Mouse (Mus musculus): Measurements from ENCODE around the gene Akap6.
A peak's percentile ranks its signal among the peaks of the same experiment; 100 is the strongest.

The Akap6 gene

DNA sequence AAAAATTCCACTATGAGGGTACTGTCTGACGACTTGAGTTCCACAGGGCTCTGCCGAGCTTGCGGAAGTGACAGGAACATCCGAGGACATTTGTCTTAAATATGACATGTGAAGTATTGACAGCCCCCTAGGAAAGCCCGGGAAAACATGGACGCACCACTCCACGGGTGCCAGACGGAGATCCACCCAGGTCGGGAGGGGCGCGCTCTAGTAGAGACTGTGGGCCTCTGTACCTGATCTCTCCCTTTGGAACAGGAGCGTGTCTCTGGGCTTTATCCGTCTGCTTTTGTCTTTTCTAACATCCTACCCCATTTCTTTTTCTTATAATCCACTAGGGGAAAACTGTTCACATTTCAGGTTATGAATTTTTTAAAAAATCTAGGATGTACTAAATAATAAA, 211.2 kb downstream of the Akap6 start:
- no peak for DNase-seq (ENCODE audit: low spot score)

DNA sequence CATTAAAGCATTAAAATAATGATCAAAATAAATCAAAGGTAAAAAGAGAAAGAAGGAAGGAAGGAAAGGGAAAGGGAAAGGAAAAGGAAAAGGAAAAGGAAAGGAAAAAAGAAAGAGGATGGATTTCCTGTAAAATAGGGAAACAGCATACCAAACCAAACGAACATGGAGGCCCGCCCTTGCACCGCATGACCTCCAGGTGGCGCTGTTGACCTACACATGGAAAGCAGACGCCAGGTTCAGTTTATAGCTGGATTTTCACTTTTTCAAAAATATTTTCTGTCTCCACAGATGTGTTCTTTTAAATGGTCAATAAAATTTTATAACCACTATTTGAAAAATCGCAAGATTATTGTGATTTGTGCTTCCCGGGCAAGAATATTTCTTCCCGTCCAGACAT, 211.6 kb downstream of the Akap6 start:
- DNase-seq (ENCODE audit: low spot score), result peak; percentile 72

DNA sequence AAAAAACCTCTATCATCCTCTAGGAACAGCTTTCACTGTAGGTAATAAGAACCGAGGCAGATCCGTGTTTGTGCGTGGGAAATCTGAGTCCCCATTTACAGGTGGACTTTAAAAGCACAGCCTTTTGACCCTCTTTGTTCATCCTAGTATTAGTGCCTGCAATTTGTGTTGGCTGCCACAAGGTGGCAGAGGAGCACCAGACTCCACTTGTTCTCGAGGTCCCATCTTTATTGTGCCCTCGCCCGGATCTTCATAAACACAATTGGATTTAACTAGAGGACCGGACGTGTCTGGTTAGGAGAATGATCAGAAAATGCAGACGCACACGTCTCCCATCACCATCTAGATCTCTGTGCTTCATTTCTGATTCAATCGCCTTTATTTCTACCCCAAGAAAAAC, 219.8 kb downstream of the Akap6 start:
- DNase-seq (ENCODE audit: low spot score), result no peak

DNA sequence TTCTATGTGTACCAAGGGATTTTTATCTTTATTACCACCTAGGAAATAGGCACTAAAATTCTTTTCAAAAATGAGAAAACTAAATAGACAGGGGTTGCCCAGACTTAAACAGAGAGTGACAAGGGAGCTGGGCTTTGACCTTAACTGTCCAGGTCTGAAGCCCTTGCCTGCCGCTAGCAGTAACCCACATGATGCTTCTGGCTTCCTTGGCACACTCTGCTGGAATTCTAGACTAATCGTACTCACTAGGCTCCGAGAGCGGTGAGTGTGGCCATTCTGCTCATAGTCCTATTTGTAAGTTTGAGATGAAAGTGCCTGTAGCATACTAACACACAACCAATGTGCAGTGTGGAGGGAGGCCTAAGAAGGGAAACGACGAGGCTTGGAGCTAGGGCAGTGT, 223.3 kb downstream of the Akap6 start:
- DNase-seq (ENCODE audit: low spot score), result no peak

DNA sequence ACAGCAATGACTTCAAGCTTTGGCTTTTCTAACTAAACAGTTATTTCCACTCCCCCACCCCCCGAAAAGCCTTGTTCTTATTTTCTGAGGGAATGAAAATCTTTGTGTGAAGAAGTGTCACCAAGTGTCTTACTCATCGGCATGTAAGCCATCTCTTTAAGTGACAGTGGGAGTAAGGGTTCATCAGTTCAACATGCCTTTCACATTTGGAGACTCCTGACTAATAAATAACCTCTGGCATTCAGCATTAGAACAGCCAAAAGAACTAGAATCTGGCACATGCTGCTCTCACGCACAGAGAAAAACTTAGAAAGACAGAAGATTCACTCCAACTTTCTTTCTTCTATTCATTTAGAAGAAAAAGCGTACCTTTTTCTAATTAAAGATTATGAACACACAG, 226.3 kb downstream of the Akap6 start:
- DNase-seq (ENCODE audit: low spot score), result no peak

DNA sequence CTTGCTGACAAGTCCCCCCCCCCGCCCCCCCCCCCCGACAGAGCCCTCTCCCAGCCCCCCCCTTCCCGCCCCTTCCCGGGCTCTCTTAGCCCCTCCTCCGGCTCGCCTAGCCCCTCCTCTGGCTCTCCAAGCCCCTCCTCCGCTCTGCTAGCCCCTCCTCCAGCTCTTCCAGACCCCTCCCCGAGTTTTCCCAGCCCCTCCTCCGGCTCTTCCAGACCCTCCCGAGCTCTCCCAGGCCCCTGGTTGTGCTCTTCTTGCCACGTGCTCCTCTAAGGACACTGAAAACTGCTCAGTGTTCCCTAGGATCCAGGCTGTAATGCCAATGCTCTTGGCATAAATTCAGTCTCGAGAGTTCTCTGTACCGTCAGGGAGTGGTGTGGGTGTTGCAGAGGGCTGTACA, 234.6 kb downstream of the Akap6 start:
- no peak for DNase-seq (ENCODE audit: low spot score)

DNA sequence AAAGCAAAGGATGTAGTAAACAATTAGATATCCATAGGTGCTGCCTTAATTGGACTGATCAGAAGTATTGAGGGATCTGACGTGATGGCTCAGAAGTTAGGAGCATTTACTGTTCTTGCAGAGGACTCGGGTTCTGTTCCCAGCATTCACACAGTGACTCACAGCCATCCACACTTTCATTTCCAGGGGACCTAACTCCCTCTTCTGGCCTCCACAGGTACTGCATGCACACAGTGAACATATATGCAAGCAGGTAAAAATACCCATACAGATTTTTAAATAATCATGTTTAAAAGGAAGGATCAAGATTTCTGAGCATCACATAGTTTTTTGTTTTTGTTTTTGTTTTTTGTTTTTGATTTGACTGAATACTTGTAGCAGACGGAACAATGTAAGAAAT, 235.8 kb downstream of the Akap6 start:
- DNase-seq (ENCODE audit: low spot score), result no peak

DNA sequence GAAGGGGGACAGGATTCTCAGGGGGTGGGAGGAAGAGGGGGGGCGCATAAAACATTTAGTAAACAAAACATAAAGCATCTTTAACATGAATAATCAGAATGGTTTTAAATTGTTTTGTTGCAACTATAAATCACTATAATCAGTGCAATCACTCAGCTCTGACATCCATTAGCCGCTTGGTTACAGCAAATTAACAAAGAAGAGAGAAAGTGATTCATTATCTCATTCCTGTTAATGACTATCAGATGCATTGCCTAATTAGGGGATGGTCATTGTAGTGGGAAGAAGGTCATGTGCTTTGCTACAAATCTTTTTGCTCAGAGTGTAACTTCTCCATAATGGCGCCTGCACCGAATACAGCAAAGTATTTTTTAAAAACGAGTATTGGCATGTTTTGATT, 239.6 kb downstream of the Akap6 start:
- no peak for DNase-seq (ENCODE audit: low spot score)

DNA sequence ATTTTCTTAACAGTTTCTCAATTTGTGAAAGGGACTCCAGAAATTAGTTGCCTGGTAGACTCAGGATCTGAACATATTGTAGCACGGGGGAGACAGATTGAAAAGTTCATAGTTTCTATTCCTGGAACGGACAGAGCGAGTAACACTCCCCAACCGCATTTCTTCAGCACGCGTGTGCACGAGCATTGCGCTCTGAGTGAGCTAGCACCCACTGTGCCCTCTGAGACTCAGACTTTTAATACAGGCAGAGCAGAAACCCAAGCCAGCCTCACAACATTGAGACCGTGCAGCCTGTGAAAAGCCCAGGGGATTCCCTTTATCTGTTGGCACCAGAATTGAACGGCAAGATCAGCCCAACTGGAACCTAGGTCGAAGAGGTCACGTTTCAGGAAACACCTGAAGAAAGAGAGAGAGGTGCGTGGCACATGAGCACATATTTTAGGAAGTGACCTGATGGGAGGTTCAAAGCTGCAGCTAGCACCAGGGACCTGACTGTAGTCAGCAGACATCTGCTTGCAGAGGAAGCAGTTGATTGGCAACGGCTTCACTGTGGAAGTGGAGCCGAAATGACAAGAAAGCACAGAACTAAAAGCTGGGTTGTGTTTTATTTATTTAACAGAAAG, 240.3 kb downstream of the Akap6 start:
- DNase-seq (ENCODE audit: low spot score), result no peak

DNA sequence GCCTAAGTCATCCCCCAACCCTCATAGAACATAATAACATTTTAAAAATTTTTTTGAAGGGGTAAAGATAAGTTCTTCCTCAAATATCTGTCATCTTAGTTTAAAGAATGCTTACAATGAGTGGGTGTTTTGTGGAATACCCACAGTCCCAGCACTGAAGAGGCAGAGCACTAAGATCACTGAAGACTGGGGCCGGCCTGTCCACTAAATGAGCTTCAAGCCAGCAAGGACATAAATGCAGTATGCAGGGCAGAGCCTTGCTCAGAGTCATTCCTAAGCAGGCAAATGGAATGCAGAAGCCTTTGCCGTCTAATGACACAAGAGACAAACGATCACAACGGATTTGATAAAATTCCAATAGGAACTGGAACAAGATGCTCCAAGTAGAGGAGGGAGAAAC, 242.8 kb downstream of the Akap6 start:
- DNase-seq (ENCODE audit: low spot score), result no peak

DNA sequence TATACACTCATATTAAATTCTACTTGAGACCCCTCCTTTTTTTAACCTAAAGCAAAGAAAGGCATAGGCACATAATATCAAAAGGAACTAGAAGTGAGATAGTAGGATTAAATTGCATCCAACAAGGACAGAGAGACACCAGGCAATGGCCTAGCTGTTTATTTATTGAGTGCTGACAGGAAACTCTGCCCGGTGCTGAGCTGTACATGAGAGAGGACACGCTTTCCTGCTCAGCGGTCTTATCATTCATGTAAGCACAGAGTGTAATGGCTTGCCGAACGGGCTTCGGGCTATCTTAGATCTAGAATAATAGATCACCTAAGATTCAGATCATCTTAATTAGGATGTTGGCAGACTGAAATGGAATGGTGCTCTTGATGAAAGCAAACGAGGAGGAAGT, 245.1 kb downstream of the Akap6 start:
- no peak for DNase-seq (ENCODE audit: low spot score)

DNA sequence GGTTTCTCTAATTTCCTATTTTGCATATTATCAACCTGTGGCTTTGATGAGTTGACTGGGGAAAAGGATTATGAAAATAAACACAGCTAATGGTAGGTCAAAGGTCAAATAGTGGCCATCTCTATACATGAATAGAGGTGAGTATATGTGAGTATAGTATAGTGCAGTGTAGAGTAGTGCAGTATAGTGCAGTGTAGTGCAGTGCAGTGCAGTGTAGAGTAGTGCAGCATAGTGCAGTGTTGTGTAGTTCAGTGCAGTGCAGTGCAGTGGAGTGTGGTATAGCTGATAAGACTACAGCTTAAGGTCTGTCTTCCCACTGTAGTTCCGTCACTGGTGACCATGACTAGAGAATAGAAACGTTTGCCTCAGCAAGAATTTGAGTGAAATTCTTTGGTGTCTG, 245.8 kb downstream of the Akap6 start:
- no peak for DNase-seq (ENCODE audit: low spot score)

DNA sequence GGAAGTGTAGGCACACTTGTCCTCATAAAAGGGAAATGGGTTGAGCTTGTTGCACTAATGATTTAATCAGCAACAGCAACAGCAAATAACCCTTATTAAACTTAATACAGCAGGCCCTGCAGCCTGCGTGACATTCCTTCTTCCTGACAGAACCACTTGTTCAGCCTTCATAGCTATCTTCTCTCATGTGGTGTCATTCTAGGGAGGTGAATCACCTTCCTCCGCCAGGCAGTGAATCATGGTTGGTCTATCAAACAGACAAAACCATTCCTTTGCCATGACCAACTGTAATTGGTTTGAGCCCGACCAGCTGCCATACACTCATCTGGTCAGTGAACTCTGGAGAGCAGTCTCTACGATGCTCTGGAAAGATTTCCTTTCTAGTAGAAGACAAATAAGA, 251.5 kb downstream of the Akap6 start:
- peak; percentile 29 for DNase-seq (ENCODE audit: low spot score)

DNA sequence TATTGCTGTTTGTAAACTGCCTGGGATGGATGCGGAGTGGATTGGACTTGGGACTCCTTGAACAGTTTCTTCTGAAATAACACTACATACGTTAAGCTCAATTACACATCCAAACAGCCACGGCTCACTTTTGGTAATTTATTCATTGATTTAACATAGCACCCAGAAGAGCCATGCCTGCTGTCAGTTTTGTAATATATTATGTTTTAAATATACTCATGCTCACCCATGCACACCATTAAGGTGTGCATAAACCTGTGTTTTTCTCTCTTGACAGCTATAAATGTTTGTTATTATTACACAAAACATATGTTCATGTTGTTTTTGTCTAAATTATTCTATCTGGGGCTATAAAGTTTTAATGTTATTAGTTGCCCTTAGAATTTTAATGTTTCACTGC, 258.4 kb downstream of the Akap6 start:
- DNase-seq (ENCODE audit: low spot score), result no peak

DNA sequence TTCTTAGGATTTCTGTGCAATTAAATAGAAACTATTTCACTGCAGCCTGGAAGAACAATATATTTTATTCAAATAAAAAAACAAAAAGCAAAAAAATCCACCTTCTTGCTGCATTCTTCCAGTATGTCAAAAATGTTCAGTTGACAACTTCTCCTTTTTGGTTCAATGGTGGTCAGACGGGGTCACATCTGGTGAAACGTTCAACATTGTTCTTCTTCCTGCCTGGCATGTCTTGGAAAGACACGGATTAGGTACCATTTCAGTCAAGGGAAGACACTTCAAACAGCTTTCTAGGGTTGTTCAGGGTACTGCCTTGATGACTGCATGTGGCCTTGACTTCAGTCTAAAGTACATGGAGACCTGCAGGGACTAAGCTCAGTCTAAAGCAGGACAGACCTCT, 258.8 kb downstream of the Akap6 start:
- no peak for DNase-seq (ENCODE audit: low spot score)

DNA sequence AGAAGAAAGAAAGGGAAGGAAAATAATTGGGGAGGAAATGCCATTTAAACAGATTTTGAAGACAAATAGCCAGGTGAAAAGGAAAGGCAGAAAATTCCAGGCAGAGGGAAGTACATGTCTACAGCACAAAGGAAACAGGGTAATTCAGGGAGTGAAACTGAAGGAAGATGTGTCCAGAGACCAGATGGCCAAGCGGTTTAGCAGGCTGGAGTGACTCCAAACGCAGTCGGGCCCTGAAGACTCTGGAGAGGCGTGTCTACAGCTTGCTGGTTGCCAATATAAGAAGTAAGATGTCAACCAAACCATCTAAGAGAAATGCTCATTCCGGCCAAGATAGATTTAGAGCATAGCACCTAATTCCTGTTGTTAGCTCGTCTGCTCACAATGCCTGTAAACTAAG, 292.6 kb downstream of the Akap6 start:
- no peak for DNase-seq (ENCODE audit: low spot score)

DNA sequence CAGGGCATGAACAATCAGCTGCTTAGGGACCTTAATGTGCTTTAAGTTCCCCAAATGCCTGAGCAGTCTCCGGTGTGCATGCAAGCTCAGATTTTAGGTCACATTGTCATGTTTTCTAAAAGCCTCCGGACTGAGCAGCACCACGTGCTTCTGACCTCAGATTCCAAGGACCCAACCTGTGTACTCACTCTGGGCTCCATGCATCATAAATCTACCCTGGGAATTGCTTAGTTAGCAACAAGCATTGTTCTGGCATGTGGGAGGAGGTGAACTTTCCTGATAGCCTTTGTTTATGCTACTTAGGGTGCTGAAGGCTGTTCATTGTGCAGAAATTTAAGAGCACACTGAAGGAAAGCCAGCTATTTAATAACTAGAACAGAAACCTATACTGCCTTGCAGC, 313.2 kb downstream of the Akap6 start:
- DNase-seq (ENCODE audit: low spot score), result no peak

DNA sequence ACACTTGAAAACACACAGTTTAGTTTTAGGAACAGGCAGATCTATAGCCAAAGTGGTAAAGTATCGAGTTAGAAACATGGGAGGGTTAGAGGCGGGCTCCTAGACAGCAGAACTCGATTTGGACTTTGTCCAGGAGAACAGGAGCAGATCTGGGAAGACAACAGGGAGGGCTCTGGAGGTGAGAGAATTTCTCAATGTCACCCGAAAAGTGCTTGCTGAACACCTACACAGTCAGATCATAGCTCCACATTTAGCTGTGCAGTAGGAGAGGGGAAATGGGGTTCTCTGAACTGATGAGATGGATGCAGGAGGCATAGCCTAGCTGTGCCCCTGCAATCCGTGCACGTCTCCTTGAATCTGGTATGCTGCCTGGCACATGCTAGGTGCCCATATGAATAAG, 315.4 kb downstream of the Akap6 start:
- no peak for DNase-seq (ENCODE audit: low spot score)

DNA sequence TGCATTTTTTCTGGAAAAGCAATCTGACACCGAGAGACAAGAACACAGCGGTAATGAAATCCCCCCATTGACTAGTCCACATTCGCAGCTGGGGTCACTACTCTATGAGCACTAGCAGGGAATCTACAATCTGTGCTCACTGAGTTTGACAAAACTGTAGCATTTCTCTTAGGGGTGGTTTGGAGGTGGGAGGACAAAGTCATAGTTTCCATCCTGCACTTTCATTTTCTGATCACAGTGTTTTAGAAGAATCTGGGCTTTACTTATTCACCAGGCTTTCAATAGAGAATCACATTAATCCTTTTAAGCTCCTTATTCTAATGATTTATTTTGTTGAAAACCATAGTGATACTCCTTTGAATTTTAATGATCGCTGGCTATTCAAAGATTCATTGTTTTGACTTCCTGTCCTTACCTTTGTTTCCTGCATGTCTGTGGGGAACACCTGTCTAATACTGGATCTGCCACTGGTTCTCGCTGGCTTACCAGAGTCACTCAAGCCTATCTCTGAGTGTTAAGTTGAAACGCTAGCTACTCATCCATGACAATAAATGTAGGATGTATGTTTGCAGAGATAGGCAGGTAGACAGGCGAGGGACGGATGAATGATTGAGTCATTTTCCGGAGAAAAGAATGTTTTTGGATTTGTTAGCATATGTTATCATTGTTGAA, 325.5 kb downstream of the Akap6 start:
- no peak for DNase-seq (ENCODE audit: low spot score)

DNA sequence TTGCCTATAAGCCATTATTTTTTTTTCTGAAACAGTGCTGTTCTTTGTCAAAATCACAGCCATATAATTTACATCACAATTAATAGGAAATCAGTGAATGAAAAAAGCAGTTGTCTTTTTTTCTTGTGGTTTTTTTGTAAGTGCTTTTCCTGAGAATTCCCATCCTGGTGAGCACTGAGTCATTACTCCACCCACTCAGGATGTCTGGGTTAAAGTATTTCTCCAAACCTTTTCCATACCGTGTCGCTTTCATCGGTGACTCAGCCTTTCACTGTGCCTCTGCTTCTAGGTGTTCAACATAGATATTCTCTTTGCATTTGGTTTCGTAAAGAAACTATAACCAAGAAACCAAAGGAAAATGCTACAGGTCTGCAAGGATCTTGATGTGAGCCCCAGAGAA, 328.1 kb downstream of the Akap6 start:
- no peak for DNase-seq (ENCODE audit: low spot score)

DNA sequence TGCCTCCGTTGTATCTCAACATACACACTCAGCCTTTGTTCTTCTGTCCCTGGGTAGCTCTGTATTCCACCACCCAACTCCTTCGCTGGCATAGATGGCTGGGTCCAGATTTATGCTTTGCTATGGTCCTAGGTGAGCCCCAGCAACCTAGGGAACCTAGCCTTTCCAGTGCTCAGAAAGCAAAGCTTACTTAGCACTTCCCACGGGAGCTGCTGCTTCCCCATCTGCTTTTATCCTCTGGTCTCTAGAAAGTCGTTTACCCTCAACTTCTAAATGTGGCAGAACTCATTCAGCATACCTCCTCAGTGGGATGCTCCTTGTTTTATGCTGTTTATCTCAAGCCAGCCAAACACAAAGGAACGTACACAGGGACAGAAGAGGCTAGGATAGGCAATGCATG, 329.7 kb downstream of the Akap6 start:
- DNase-seq (ENCODE audit: low spot score), result no peak

DNA sequence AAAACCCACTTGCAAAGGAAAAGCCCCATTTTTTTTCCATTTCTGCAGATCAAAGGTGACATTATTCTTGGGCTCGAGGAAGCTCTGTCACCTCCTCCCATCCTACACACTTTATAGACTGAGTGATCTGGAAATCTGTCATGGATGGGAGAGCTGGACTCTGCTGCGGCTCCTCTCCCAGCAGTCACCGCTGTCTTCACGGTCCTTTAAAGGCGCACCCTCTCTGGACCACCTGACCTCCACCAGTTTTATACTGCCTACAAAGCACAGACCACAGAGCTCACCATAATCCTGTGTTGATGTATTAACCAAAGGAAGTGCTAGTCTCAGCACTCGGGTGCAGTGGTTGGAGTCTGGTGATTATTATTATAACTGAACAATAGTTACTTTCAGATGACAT, 330.7 kb downstream of the Akap6 start:
- no peak for DNase-seq (ENCODE audit: low spot score)

DNA sequence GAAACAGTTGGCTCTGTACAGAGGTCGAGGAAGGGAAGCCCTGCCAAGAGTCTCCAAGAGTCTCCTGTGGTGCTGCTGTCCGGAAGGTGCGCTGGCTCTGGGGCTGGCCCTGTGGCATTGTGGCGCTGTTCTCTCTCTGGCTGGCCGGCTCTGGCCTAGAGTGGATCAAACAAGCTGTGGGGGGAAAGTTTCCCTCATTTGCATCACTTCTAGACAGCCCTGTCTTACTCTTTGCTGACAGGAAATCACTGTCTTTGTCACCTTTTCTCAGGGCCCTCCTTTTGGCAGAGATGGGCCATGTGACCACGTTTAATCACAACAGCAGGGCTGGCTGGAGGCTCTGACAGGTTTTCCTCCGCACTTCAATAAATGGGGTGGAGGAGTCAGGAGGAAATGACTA, 333.6 kb downstream of the Akap6 start:
- DNase-seq (ENCODE audit: low spot score), result no peak

DNA sequence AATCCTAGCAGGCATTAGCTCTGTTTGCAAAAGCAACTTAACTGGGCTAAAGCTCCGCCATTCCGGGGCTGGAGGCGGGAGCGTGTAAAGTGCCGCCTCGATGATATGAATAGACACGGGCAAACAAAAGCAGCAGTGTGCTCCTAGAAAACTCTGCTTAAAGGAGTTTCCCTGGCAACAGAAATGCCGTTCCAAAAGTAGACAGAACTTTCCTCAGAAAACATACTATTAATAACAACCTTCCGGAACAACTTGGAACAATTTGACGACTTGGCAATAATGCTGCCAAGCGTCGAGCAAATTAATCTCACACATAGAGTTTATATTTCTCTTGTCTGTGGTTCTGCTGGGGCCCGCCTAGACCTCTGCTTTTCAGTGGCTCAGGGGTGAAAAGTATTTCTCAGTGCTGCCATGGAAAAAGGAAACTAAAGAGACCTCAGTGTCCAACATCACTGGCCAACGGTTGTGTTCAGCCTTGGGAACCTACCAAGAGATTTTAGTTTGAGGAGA, 334.3 kb downstream of the Akap6 start:
- peak; percentile 10 for DNase-seq (ENCODE audit: low spot score)
